Mouse (Mus musculus) induced T-regulatory cell, adult 2 months (primary cell): ENCODE data around the gene Cox6a1.

Source experiments
- DNase-seq: peaks from one replicate; pipeline ENCODE4 v3.0.0-alpha.2; 2012; ENCODE audit warnings: low read depth

The Cox6a1 gene

DNA sequence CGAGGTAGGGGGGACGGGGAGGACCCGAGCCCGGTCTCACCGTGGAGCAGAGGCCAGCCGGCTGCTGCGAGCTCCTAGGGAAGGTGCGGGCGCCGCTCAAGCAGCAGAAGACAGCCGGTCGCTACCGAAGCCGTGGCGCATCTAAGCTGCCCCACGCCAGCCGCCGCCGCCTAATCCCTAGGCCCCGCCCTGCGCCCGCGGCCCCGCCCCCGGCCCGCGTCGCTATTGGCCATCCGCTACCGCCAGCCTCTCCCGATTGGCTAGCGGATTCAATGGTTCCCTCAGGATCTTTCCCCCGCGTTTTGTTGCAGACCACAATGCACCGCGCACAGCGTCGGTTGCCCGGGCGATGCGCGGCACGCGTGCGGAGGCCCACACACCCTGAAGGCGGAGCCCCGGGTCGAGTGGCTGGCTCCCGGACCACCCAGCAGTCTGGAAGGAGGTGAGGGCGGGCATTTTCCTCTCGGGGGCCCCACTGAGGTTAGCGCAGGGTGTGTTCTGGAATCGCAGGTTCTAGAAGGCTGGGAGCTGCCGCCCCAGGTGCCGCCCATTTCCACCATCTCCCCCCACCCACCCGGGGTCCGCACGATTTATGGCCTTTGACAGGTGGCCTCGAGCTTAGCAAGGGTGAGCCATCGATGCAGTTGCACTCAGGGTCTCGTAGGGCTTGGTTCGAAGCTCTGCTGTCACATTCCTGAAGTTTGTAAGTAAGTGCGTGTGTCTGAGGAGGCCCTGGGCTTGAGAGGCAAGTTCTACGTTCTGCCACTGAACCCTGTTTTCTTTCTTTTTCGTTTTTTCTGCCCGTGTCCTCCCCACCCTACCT lies 47.8 kb downstream of the Cox6a1 start, which contains the start of gene Dynll1:
TSS of gene Dynll1 (minus strand) at position 208 of the 823 bp plus-strand sequence.
- peak; percentile 100 for DNase-seq

DNA sequence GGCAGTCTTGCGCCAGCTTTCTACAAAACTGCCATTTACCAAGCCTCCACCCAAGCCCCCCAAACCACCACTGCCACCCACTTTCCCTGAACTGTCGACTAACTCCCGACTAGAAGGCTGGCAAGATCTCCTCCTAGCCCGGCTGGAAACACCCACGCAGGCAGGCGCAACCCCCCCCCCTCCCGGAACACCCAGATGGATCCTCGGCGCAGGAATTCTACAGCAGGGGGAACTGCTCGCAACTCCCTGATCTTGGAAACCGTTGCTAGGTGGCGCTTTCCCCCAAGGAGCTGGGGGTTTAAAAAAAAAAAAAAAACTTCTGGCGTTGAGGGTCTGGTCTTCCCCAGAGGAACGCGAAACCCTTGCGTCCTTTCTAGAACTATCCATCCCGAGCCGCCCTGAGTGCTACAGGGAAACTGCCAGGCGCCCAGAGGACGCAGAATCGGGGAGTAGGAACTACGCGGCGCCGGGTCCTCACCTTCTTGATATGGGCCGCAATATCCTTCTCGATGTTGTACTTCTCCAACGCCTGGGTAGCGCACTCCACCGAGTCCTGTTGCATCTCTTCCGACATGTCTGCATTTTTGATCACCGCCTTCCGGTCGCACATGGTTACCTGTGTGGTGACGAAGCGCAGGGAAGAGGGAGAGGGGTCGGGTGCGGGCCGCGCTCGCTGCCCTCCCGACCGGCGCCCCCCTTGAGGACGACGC lies 48.6 kb downstream of the Cox6a1 start:
- DNase-seq, result peak; percentile 79

DNA sequence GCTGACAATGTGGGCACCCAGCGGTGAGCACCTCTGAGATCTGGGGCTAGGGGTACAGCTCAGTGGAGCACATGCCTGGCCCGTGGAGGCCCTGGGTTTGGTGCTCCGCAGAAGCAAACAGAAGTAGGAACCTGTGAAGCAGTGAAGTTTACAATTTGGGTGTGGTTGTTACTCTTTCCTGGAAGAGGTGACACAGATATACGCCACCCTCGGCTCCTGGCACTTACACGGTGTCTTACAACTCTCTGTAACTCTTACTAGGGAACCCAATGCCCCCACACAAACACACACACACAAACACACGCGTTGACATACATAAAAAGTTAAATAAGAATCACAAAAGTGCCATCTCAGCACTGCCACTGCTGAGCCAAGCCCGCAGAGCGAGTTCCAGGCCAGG lies 52.4 kb downstream of the Cox6a1 start:
- no peak for DNase-seq
